Mouse (Mus musculus) cerebellum, postnatal 36 days (tissue): Measurements from ENCODE around the gene Rfc2.
A peak's percentile ranks its signal among the peaks of the same experiment; 100 is the strongest.

ENCODE experiments used
- DNase-seq, 2 experiments: peaks; one replicate each; pipeline ENCODE4 v3.0.0; 2021 to 2022; ENCODE audit warnings: mixed read lengths in 2 of 2

The Rfc2 gene

DNA sequence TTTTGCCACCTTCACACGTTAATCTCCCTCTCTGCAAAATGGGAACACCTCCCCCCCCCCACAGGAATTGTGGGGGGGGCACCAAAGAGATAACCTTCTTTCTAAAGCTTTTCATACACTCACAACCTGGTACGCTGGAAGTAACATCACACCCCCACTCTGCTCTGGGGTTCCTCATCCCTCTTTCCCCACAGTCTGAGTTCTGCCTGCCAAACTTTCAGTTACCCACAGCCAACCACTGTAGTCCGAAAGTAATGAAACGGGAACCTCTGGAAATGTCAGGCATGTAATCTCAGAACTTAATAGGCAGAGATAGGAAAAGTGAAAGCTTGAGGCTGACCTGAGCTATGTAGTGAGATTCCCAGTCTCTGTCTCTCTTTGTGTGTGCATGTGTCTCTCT lies 13.7 kb upstream of the Rfc2 start:
- DNase-seq, result no peak

DNA sequence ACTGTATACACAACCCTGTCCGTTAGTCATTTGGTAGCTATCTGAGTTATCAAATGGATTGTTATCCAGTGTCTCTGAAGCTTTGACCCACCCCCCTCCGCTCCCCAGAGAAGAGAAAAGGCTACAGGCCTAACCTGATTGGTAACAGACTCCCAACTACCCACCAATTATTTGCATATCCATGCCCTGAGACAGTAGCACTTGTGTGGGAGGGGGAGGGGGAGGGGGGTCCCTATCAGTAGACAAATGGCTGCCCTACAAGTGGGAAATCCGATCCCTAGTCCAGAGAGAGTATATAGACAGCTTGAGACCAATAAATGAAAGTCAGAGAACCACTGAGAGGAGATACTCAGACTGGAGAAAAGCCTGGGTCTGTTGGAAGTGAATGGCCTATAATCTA lies 13.1 kb upstream of the Rfc2 start:
- no peak for DNase-seq

DNA sequence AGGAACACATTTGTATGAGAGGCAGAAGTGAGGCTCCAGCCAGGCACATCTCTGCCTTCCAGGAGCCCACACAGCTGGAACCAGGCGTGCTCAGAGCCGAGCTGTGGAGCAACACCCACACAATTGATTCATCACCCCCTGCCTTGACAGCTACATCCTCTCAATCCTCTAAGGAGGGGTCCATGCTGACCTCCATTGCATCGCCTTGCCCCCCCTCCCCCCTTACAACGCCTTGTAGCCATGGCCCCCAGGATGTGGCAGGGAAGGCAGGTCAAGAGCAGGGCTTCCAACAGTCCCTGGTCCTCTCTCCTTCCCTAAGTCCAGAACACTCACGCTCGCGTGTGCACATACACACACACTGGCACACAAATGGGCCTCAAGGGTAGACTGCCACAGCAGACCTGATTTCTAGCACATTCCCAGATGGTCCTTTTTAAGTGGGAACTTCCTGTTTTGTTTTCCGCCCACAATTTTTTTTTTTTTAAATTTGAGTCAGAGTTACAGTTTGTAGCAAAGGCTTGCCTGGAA lies 12.1 kb upstream of the Rfc2 start:
- DNase-seq, result no peak

DNA sequence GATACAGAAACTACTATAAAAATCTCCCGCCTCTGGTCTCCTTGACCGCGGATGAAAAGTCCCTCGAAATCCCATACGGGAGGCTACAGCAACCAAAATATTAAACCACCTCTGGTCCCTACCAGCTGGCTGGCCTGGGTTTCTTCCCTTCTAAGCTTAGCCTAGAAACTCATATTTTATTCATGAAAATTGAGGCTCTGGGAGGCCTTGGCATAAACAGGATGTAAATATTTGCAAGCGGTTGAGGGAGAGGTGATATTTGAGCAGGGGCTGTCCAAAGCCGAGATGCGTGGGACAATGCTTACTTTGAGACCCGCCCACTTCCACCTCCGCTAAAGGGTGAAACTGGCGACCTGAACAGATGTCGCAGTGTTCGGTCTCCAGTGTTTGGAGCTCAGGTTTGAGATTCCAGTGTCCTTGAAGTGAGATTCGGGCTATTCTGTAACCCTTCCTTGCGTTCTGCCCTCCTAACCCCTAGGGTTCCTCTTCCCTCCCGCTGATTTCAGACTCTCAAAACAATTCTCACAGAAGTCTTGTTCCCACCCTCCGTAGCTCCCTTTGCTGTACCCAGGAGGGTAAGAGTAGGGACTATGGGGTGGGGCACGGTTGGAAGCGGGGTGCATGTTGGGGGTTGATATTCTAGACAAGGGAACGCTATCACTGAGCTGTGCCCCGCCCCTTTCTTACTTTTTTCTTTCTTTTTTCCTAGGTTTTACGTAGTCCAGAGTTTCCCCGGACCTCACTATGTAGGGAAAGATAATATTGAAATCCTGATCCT lies 9.2 kb upstream of the Rfc2 start:
- peak; percentile 31 to 55 for DNase-seq

DNA sequence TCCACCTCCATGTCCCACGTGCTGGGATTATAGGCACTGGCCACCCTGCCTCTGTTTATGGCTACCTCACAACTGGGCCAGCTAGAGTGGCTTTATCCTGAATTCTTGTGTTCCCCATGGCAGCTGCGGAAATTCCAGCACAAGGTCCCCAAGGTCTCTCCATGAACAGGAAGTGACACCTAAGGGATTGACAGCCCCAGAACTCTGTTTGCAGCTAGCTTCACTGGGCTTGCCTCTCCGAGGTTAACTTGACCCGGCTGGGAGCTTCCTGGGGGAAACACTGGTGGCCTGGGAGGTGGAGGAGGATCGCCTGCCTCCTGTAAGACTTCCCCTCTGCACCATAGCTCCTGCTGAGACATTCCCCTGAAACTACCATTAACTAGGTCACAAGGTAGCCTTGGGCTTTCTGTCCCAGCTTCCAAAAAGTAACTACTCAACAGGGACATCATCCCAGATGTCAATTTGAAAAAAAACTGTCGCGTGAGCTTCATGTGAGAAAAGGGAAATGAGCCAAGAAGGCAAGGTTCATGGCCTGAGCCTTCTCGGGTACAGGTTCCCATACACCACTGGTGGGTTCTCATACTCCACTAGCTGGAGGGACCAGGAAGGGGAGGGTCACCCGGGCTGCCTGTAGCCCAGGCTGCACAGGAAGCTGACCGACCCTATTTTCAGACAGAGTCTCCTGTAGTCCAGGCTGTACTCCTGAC lies 8.5 kb upstream of the Rfc2 start:
- DNase-seq, result no peak

DNA sequence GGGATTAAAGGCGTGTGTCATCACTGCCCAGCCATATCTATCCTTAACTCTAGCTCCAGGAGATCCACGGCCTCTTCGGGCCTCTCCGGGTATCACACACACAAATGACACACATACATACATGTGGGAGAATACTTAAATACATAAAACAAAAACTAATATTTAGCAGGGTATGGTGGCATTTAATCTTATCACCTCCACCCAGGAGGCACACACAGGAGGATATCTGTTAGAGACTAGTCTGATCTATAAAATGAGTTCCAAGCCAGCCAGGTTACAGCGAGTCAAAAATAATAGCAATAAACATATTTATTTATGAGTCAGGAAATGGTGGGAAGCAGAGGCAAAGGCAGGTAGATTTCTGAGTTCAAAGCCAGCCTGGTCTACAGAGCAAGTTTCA lies 5.3 kb upstream of the Rfc2 start:
- no peak for DNase-seq

DNA sequence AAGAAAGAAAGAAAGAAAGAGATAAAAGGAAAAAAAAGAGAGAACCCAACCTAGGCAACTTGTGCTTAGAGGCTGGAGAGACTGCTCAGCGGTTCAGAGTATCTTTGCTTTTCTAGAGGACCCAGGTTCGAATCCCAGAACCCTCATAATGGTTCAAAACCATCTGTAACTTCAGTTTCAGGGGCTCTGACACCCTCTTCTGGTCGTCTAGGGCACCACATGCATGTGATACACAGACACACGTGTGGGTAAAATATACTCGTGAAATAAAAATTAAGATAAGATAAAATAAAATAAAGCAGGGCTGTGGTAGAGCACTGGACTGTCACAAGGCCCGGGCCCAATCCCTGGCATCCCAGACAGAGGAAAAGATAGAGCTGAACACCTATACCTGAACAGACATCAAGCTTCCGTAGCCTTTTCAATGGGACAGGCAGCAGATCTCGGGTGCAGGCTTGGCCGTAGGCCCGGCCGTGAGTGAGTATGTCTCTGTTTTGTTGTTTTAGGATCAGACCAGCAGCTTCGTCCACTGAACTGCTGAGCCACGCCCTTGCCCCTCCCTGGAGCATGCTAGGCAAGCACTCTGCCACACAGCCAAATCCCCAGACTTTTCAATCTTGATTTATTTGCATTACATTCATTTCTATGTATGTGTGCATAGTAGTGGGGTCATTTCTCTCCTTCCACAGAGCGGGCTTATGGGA lies 4.5 kb upstream of the Rfc2 start:
- DNase-seq, result no peak

DNA sequence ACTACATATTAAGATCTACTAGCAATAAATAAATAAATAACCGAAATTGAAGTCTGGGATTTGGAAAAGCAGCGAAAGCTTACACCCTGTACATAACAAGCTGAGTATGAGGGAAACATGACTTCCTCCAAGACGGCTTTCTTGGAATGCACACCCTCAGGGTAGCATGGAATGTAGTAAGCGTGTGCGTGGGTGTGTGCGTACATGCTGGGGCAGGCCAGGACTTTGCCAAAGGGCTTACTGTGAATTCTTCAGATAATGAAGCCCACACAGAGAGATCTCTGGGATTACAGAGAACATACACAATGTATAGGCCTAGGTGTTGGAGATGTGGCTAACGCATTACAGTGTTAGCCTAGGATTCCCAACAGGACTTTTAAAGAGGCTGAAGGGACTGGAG lies 3.6 kb upstream of the Rfc2 start:
- no peak for DNase-seq

DNA sequence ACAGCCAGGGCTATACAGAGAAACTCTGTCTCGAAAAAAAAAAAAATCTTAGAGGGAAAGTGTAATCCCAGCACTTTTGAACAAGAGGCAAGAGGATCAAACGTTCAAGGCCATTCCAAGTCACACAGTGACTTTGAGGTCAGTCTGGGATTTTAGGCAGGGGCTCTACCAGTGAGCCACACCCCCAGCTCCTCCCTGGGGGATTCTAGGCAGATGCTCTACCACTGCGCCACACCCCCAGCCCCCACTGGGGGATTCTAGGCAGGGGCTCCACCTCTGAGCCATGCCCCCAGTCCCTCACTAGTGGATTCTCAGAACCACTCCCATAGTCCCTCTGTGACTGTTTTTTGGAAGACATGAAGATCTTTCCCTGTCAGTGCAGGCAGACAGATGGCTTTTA lies 2.0 kb upstream of the Rfc2 start:
- no peak for DNase-seq

DNA sequence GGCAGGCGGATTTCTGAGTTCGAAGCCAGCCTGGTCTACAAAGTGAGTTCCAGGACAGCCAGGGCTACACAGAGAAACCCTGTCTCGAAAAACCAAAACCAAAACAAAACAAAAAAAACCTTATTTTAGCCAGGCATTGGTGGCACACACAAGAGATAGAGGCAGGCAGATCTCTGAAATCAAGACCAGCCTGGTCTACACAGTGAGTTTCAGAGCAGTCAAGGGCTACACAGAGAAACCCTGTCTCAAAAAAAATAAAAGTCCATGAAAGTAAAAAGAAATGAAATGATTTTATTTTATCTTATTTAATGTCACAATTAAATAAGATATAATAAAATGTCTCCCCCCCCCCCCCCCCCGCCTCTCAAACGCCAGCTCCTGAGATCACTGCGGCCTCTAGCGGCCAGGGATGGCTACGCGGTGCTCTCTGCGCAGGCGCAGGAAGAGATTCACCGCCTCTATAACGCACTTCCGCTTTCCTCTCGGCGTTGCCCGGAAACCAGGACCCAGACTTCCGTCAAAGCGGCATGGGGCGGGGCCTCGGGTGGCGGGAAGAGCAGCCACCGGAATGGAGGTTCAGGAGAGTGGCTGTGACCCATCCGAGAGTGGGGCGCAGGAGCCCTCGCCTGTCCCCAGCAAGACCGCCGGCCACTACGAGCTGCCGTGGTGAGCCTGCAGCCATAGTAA lies 1.2 kb downstream of the Rfc2 start:
- peak; percentile 98 for DNase-seq

DNA sequence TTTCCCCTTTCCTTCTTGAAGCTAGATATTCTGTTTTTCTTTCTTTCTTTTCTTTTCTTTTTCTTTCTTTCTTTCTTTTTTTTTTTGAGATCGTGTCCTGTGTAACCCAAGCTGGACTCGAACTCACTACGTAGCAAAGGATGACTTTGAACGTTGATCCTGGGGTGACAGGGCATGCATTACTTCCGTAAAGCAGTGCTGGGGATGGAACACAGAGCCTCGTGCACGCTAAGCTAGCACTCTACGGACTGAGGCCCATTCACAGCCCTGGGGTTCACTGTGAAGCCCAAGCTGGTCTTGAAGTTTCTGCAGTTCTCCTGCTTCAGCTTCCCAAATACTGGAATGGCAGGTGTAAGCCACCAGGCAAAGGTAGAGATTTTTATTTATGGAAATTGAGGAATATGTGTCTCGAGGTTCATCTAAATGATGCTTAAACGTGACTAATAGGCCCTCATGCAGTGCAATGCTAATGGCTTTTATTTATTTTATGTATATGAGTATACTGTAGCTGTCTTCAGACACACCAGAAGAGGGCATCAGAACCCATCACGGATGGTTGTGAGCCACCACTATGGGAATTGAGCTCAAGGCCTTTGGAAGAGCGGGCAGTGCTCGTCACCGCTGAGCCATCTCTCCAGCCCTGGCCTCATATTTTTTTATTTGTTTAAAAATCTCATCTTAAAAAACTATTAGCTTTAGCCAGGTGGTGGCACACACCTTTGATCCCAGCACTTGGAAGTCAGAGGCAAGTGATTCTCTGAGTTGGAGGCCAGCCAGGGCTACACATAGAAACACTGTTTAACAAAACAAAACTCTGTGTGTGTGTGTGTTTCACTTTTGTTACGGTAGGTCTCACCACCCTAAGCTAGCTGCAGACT lies 2.1 kb downstream of the Rfc2 start:
- no peak for DNase-seq

DNA sequence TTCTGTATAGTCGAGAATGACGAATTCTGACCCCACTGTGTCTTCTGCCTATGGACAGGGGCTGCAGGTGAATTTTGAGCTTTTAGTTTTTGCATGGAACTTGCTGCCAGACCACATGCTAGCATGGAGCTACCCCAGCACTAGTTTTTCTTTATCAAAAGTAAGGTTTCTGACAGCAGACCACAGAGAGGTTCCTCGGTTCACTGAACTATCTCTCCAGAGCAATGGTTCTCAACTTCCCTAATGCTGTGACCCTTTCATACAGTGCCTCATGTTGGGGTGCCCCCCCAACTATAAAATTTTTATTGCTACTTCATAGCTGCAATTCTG lies 2.7 kb downstream of the Rfc2 start:
- no peak for DNase-seq

DNA sequence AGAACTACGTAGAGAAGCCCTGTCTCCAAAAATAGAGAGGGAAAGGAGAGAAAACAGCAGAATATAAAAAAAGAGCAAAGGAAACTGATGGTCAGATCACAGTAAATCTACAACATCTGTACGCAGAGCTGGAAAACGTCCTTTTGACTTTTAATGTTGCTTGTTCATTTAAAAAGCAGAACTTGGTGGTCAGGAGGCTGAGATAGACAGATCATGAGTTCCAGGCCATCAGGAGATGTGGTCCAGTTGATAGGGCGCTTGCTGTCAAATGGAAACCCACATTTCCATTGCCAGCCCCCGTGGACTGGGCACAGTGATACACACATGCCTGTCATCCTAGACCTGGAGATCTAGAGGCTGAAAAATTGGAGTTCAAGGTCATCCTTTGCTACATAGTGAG lies 3.6 kb downstream of the Rfc2 start:
- no peak for DNase-seq

DNA sequence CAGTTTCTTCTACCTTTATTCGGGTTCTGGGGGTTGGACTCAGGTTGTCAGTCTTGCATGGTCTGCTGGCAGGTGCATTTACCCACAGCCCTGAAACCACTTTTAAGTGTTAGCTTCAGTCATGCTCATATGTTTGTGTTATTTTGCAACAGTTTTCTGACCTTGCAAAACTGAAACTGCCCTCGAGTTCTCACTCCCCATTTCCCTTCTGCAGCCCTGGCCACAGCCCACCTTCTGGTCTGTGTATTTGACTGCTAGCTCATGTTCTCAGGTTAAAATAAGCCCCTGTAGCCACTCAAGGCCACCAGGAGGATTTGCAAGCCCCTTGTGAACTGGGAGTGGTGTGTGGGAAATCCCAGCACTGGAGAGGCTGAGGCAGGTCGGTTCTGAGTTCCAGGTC lies 8.7 kb downstream of the Rfc2 start:
- DNase-seq, result no peak

DNA sequence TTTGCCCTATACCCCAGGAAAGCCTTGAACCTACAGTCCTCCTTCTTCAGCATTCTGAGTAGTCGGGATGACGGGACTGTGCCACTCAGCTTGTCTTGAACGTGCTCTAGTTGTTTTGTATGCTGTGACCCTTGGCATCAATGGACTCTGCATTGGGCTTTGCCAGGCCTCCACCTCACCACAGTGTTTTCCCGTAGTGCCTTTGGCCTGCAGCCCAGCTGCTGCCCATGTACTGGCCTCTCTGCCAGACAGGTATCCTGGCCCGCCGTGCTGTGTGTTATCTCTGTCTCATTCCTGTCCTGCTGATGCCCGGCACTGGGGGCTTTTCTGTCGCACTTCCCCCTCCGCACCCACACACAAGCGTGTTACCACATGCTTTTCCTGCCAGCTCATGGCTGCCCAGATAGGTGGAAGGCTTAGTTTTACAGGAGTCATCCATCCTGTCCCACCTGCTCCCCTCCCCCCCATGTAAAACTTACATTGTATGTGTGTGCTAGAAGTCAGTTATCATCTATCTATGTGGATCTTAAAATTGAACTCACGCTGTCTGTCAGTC lies 10.9 kb downstream of the Rfc2 start:
- DNase-seq, result peak; percentile 39 to 46

DNA sequence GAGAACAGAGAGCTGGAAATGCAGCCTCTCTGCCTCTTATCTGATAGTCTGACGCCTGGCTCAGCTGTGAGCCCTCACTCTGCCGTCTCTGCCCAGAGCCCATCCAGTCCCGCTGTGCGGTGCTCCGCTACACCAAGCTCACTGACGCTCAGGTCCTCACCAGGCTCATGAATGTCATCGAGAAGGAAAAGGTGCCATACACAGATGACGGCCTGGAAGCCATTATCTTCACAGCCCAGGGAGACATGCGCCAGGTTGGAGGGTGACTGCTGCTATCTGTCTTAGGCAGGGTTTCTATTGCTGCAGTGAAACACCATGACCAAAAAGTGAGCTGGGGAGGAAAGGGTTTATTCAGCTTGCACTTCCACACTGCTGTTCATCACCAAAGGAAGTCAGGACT lies 11.9 kb downstream of the Rfc2 start:
- DNase-seq, result no peak

DNA sequence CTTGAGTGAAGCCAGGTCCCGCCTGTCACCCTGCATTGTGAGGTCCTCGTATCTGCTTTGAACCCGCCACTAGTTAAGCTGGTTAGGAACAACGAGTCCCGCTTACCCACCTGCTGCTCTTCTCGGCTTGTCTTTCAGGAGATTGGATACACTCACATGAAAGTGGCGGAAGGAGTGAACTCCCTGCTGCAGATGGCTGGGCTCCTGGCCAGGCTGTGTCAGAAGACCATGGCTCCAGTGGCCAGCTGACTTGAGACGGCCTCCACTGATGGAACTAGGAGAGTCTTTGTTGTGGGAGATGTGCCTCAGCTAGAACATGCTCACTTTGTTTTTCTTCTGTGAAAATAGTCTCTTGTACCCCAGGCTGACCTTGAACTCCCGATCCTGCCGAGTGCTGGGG lies 16.5 kb downstream of the Rfc2 start:
- DNase-seq, result no peak

DNA sequence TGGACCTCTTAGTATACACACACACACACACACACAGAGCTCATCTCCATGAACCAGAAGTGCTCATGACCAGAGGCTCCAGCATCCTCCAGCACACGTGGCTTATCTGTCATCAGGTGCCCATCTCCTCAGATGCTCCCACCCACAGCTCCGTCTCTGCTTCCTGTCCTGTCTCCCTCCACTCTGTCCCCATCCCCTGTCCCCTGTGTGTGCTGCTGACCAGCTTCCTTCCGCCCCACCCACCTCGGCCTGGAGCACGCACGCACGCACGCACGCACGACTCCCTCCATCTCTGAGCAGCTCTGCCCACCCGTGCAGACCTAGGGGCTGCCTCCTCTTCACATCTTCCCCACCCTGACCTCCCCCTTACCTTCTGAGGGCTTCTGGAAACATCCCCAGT lies 23.2 kb downstream of the Rfc2 start:
- no peak for DNase-seq

DNA sequence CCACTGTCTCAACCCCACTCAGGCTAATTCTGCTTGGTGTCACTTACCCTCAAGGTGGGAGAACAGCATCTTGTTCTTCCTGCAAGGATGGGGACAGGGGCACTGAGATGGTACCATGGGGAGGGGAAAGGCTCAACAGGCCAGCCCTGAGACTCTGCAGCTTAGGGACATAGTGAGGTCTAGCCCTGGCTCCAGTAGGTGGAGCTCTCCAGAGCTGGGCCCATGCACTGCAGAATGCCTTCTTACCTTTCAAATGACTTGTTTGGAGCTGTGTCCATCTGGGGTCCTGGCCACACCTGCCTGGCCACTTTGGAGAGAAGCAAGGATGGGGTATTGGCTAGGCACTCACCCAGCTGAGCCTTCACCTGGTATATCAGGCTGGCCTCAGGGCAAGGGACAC lies 25.1 kb downstream of the Rfc2 start:
- no peak for DNase-seq

DNA sequence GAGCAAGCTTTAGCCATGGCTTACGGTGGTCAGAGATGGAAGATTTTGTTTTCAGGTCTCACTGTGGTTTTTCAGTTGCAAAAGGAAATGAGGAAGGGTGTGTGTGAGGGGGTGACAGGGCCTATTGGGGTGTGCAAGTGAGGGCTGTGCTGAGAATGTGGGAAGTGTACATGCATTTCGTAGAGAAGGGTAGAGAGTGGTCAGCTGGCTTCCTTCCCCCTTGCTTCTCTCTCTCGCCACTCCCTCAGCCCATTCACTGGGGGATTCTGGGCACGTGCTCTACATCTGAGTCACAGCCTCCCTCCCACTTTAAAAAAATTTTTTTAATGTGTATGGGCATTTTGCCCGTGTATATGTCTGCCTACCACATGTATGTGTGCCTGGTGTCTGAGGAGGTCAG lies 26.0 kb downstream of the Rfc2 start:
- no peak for DNase-seq

DNA sequence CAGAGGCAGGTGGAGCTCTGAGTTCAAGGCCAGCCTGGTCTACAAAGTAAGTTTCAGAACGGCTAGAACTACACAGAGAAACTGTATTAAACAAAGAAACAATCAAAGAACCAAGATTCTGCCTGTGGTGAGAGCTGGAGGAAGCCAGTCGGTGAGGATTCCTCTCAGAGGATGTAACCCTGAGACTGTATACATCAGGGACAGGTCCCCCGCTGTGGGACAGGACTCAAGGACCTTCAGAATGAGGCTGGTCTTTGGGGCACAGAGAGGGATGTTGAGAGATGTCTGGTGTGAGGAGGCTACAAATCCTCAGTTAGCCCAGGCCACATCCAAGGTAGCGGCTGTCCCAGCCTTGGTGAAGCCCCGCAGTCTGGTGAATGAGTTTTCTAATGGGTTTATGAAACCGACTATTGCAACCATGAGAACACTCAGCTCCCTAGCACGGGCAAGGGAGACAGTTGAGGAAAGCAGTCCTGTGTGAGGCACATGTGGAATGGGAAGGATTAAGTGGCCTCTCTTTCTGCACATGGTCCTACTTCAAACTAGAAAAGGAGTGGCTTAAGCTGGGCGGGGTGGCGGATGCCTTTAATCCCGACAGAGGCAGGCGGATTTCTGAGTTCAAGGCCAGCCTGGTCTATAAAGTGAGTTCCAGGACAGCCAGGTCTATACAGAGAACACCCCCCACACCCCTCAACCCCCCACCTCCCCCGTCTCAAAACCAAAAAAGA lies 28.9 kb downstream of the Rfc2 start:
- DNase-seq, result no peak
